Mouse (Mus musculus): ENCODE measurements around the gene Slc25a51. TPM values are rescaled to one million over a fixed set of nuclear protein-coding genes. Genes with fewer than 3 reads are reported as not detected.

The Slc25a51 gene
- polyA plus RNA-seq, 1 experiment, result 67.2 TPM

DNA sequence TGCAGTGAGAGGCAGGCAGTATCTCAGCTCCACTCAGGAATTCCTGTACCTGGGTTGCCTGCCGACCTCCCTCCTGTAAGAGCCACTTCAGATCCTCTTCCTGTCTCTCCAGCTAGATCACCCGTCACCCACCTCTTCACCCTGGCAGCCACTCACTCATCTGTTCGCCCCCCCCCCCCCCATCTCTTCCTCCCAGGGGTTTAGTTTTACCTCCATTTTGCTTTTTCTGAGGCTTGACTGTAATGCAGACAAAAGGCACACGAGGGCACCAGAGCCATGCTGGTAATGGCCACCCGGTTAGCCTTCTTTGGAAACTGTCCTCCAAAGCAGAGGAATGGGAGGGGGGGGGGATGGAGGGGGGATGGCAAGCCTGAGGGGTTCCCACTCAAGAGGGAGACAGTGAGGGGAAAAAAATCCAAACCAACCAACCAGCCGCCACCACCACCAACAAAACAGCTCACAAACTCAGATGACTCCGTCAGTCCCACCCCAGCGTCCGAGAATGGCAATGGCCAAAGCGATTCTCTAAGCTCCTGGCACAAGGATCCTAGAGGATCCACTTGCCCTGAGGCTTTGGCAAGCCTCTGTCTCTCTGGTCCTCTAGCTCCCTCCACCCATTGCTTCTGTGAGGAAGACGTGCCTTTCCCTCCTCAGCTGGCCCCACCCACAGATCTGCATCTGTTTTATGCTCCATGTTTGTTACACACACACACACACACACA, 9.8 kb upstream of the Slc25a51 start:
- WGBS, result 35% methylated on average over 11 of the region's 11 CpGs
- H3K4me3 ChIP-seq (ENCODE audit: low read depth, low read length), result no peak overlapping the region
- H3K27ac ChIP-seq (ENCODE audit: insufficient read depth, low read depth, low read length), result no peak overlapping the region
- no peaks in the 10 kb centered on the region; the same call in 1 of the 2 replicates for H3K4me1 ChIP-seq (ENCODE audit: control insufficient read depth, insufficient read depth, insufficient read length, low read length)
- H3K27me3 ChIP-seq (ENCODE audit: control insufficient read depth, insufficient read depth, low read length), result no peaks in the 10 kb centered on the region
- 0 out of 2 replicates have a peak, but pooled peaks cover 6% of the 10 kb centered on the region for H3K36me3 ChIP-seq (ENCODE audit: control insufficient read depth, insufficient read depth, low read length)
- TF ChIP-seq POLR2A (IDR thresholded peaks at IDR 0.05; ENCODE audit: low read depth, low read length) (no peak), CTCF (IDR thresholded peaks at IDR 0.05; ENCODE audit: extremely low read depth, insufficient read length, insufficient replicate concordance, low read depth, low read length) (peak; percentile 70; the same call in 1 of the 2 replicates)

DNA sequence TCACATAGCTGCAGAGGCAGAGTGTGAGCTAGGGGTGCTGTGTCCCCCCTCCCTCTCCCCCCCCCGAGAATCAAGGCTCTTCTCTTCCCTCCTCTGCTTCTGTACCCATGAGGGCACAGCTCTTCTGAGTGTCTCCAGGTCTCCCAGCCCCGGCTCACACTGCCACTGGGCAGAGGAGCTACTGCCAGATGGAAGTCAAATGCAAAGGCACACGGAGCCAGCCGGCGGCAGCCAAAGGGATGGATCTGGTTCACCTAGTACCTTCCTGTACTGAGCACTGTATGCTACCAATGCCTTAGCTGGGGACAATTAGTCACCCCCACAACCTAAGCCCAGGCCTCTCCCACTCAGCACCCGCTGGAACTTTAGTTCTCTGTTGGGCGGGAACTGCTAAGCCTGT, 7.7 kb upstream of the Slc25a51 start:
- 80% methylated on average over 7 of the region's 7 CpGs for WGBS
- no peak overlapping the region for H3K4me3 ChIP-seq (ENCODE audit: low read depth, low read length)
- H3K36me3 ChIP-seq (ENCODE audit: control insufficient read depth, insufficient read depth, low read length), result no peaks in the 10 kb centered on the region
- no peaks in the 10 kb centered on the region for H3K27me3 ChIP-seq (ENCODE audit: control insufficient read depth, insufficient read depth, low read length)
- no peak for TF ChIP-seq CTCF (IDR thresholded peaks at IDR 0.05; ENCODE audit: extremely low read depth, insufficient read length, insufficient replicate concordance, low read depth, low read length)
- no peak for TF ChIP-seq POLR2A (IDR thresholded peaks at IDR 0.05; ENCODE audit: low read depth, low read length)
- H3K27ac ChIP-seq (ENCODE audit: insufficient read depth, low read depth, low read length), result no peak overlapping the region
- no peaks in the 10 kb centered on the region; the same call in 1 of the 2 replicates for H3K4me1 ChIP-seq (ENCODE audit: control insufficient read depth, insufficient read depth, insufficient read length, low read length)

- WGBS, result 56% methylated on average over 9 of the region's 9 CpGs
- Histone ChIP-seq H3K27me3 (ENCODE audit: control insufficient read depth, insufficient read depth, low read length) (no peaks in the 10 kb centered on the region), H3K4me1 (ENCODE audit: control insufficient read depth, insufficient read depth, insufficient read length, low read length) (no peaks in the 10 kb centered on the region; the same call in 1 of the 2 replicates), H3K4me3 (ENCODE audit: low read depth, low read length) (no peak overlapping the region), H3K27ac (ENCODE audit: insufficient read depth, low read depth, low read length) (no peak overlapping the region), H3K36me3 (ENCODE audit: control insufficient read depth, insufficient read depth, low read length) (no peaks in the 10 kb centered on the region)
- TF ChIP-seq CTCF (IDR thresholded peaks at IDR 0.05; ENCODE audit: extremely low read depth, insufficient read length, insufficient replicate concordance, low read depth, low read length), result no peak
- TF ChIP-seq POLR2A (IDR thresholded peaks at IDR 0.05; ENCODE audit: low read depth, low read length), result no peak
Measured at GRCm38 (mm10) chr4:45413674-45414338, 5.2 kb upstream of the Slc25a51 start.

- Histone ChIP-seq H3K36me3 (ENCODE audit: control insufficient read depth, insufficient read depth, low read length) (no peaks in the 10 kb centered on the region), H3K4me3 (ENCODE audit: low read depth, low read length) (no peak overlapping the region), H3K4me1 (ENCODE audit: control insufficient read depth, insufficient read depth, insufficient read length, low read length) (no peaks in the 10 kb centered on the region; the same call in 1 of the 2 replicates), H3K27ac (ENCODE audit: insufficient read depth, low read depth, low read length) (no peak overlapping the region), H3K27me3 (ENCODE audit: control insufficient read depth, insufficient read depth, low read length) (no peaks in the 10 kb centered on the region)
- 83% methylated on average over 16 of the region's 16 CpGs for WGBS
- TF ChIP-seq POLR2A (IDR thresholded peaks at IDR 0.05; ENCODE audit: low read depth, low read length) (no peak), CTCF (IDR thresholded peaks at IDR 0.05; ENCODE audit: extremely low read depth, insufficient read length, insufficient replicate concordance, low read depth, low read length) (no peak)
Measured at GRCm38 (mm10) chr4:45412433-45413192, 4.0 kb upstream of the Slc25a51 start.

DNA sequence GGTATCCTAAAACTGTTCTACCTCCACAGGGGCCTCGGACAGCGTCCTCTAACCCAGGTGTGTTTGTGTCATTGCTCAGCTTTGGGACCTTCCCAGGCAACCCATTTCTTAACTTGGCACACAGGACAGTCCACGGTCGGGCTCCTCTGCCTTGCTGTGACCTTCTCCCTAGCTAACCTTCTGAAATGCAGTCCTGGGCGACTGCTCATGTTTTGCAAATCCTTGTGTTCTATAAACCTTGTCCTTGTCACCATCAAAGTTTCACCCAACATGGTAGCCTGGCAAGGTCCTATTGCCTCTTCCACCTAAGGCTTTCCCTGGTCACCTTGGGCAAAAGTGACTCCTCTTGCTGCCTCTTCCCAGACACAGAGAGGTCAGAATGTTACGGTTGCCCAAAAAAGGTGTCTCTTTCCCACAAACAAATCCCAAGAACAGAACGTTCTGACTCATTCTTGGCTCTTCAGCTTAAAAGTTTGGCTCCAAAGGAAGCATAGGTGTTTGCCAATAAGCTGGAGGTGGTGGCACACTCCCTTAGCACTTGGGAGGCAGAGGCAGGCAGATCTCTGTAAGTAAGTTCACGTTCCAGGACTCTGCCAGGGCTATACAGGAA, 2.7 kb upstream of the Slc25a51 start:
- WGBS, result 93% methylated on average over 8 of the region's 8 CpGs
- no peak overlapping the region for H3K4me3 ChIP-seq (ENCODE audit: low read depth, low read length)
- peaks cover 3% of the 10 kb centered on the region; the same call in 1 of the 2 replicates for H3K4me1 ChIP-seq (ENCODE audit: control insufficient read depth, insufficient read depth, insufficient read length, low read length)
- H3K36me3 ChIP-seq (ENCODE audit: control insufficient read depth, insufficient read depth, low read length), result no peaks in the 10 kb centered on the region
- TF ChIP-seq POLR2A (IDR thresholded peaks at IDR 0.05; ENCODE audit: low read depth, low read length), result no peak
- no peak for TF ChIP-seq CTCF (IDR thresholded peaks at IDR 0.05; ENCODE audit: extremely low read depth, insufficient read length, insufficient replicate concordance, low read depth, low read length)
- no peaks in the 10 kb centered on the region for H3K27me3 ChIP-seq (ENCODE audit: control insufficient read depth, insufficient read depth, low read length)
- no peak overlapping the region for H3K27ac ChIP-seq (ENCODE audit: insufficient read depth, low read depth, low read length)

DNA sequence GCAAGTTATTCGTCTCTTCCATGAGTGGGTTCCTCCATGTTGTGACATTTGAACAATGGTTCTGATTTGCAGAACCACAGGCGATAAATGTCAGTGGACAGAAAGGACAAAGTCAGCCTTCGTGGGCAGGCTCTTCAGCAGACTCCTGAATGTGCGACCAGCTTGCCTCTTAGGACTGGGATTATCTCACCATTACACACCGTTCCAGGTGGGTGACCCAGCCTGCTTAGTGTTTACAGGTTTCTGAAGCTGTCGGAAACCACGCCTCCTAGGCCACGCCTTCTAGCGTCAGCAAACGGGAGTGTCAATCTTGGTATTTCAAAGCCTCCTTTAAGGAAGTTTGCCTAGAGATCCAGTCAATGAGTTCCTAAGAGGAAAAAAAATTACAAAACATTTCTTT, 704 bp upstream of the Slc25a51 start:
- Histone ChIP-seq H3K4me3 (ENCODE audit: low read depth, low read length) (peak overlapping the region; percentile 99), H3K4me1 (ENCODE audit: control insufficient read depth, insufficient read depth, insufficient read length, low read length) (peaks cover 7% of the 10 kb centered on the region; the same call in 1 of the 2 replicates), H3K27ac (ENCODE audit: insufficient read depth, low read depth, low read length) (peak overlapping the region; percentile 95), H3K36me3 (ENCODE audit: control insufficient read depth, insufficient read depth, low read length) (peaks cover 3% of the 10 kb centered on the region; the same call in 1 of the 2 replicates), H3K27me3 (ENCODE audit: control insufficient read depth, insufficient read depth, low read length) (no peaks in the 10 kb centered on the region)
- under 1% methylated on average over 10 of the region's 10 CpGs for WGBS
- no peak for TF ChIP-seq CTCF (IDR thresholded peaks at IDR 0.05; ENCODE audit: extremely low read depth, insufficient read length, insufficient replicate concordance, low read depth, low read length)
- peak; percentile 23; the same call in 1 of the 2 replicates for TF ChIP-seq POLR2A (IDR thresholded peaks at IDR 0.05; ENCODE audit: low read depth, low read length)

All from small intestine, adult 2 months (tissue).